Mouse (Mus musculus) NIH3T3 (cell line): ENCODE data around the gene Dmrt3.

Experiments
- DNase-seq: peaks from one replicate; pipeline ENCODE4 v3.0.0-alpha.2; 2012; ENCODE audit warnings: low read depth

Dmrt3 gene

GRCm38 (mm10) chr19:25610015-25610410 is at the start of gene Dmrt3:
Gene Dmrt3 (plus strand): TSS chr19:25610301.
- no peak for DNase-seq

DNA sequence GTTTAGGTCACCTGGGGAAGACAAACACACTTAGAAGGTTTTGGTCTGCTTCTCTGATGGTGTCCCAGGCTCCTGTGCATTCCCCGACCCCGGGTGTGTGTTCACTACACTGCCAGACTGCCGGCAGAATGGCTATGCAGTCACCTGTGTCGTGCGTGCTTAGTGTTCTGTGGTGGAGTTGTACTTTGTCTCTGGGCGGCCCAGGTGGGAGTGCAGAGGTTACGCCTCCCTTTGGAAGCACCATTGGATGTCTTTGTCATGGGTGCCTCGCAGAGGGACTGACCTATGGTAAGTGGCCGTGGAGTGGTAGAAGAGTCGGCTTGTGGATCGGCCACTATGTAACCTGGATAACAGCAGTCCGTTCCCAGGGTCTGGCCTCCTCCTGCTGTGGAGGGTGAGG is 45.7 kb upstream of the Dmrt3 start:
- no peak for DNase-seq

DNA sequence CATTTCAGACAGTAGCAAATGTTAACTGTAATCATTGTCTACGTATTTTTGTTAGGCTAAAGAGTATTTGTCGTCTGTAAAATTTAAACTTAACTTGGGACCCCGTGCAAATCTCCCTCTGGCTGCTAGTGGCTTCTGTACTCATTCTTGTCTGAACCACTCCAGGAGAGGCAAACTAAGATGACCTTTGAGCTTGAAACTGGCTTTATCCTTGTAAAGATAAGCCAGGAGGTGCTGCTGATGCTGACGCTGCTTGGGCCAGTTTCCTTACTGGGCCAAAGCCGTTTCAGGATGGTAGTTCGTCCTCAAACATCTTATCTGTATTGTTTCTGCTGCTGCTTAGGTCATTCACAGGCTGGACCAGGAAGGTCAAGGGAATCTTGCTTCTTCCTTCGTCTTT is 40.3 kb upstream of the Dmrt3 start:
- no peak for DNase-seq

- no peak for DNase-seq
Observed at GRCm38 (mm10) chr19:25574431-25574830, 35.7 kb upstream of the Dmrt3 start.

- DNase-seq: no peak
Observed at GRCm38 (mm10) chr19:25574981-25575814, 34.9 kb upstream of the Dmrt3 start.

- no peak for DNase-seq
Observed at GRCm38 (mm10) chr19:25578358-25578757, 31.7 kb upstream of the Dmrt3 start.

DNA sequence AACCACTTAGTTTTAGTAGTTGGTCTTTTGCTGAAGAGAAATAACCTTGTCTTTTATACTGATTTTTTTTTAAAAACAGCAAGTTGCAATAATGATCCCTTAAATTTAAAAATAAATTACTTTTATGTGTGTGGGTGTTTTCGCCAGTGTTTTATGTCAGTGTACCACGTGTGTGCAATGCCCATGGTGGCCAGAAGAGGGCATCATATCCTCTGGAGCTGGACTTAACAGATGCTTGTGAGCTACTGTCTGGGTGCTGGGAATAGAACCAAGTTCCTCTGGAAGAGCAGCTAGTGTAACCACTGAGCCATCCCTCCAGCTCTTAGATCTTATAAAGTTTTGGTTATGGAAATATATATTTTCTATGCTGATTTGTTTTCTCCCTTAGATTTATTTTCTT is 30.7 kb upstream of the Dmrt3 start:
- DNase-seq: no peak

DNA sequence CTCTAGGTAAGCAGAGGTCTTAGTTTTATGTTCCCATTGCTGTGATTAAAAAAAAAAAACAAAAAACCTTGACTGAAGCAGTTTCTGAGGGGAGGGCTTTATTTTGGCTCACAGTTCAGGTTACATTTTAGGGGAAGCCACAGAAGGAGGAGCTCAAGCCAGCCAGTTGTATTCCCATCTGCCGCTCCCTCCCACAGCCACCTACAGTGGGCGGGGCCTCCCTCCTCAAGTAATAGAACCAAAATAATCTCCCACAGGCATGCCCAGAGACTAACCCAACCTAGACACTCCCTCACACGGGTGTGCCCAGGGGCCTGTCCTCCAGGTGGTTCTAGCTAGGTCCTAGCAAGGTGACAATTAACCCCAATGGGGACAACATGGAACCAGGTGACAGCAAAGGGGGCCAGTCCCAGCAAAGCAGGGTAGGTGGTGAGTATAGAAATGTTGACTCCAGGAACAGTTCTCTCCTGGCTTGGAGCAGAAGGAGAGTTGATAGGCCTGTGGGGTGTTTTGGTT is 12.3 kb upstream of the Dmrt3 start:
- DNase-seq: no peak

DNA sequence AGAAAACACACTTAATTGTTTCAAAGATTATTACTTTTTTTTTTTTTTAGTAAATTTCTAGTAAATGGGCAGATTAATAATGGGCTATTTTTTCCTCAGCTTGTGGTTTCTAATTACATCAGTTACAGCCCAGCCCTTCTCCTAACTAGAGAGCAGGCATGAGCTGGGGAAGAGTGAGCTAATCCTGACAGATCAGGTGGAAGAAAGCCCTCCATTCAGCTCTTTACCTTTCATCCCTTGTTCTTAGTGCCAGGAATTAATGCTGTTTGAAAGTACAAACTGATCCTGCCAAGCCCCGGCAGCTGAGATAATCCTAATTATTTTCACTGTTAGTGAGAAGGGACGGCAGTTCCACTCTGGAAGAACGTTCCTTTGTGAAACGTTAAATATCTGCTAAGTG is 11.5 kb upstream of the Dmrt3 start:
- no peak for DNase-seq

DNA sequence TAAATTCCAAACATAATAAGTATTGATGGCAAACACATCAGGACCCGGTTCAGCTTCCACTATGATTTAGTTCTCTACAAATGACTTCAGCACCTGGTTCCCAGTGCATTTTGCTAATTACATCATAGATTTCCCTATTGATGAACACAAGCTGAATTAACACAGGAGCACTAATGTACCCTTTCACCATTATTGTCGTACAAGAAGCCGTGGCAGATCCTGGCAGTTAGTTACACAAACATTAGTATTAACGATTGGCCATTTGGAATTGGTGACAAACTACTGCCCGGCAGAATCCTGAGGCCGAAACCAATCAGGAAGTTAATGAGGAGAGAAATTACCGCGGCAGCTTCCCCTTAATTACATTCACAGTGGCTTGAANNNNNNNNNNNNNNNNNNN is 8.1 kb upstream of the Dmrt3 start:
- DNase-seq: no peak

DNA sequence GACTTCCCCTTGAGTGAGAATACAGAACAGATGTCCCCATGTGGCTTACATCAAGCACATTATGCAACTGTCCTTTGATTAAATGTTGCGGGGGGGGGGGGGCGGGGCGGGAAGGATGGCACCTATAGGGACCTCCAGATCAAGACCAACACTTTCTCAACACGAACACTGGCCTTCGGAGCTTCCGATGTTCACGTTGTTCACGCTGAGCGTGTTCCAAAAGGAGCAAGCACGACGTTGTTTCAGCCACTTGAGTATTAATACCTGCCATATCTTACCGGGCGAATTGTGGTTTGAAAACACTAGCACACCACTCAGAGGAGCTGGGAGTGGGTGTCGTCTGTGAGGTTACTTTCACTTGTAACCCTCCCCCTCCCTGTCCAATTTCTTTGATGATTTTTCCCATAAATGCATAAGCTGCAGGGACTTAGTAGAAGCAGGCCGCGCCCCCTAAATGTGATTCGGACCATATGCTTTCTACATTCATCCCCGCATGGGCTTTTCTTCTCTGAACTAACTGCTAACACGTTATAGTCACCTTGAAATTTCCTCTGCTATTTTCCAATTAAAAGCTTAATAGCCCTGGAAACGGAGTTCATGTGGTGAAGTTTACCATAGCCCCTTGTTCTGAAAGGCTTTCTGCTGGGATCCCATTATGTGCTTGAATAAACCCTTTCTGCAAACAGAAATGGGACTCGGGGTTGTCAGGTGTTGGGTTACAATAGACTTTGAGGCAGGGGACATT is 2.5 kb upstream of the Dmrt3 start:
- no peak for DNase-seq

DNA sequence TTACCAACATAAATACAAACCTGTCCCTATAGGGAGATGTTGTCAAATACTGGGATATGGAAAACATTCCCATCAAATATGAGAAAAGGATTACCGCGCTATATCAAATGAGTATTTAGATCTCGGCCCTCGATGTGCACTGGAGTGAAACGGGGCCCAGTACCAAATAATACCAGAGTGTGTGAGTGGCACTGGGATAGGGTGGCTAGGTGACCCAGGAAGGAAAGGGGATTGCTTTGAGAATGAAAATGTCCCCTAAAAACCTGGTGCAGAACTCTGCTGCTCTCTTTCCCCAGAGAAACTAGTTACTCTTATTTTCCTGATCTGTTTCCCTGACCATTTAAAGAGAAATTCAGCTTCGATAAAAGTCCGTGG is 1.9 kb upstream of the Dmrt3 start:
- no peak for DNase-seq

GRCm38 (mm10) chr19:25608961-25609850 is 895 bp upstream of the Dmrt3 start:
- no peak for DNase-seq

- no peak for DNase-seq
Observed at GRCm38 (mm10) chr19:25610411-25611111, 460 bp downstream of the Dmrt3 start.

GRCm38 (mm10) chr19:25611116-25611515 is 1.0 kb downstream of the Dmrt3 start:
- DNase-seq: no peak

- DNase-seq: no peak
Observed at GRCm38 (mm10) chr19:25611876-25612805, 2.0 kb downstream of the Dmrt3 start.

GRCm38 (mm10) chr19:25612806-25613295 is 2.8 kb downstream of the Dmrt3 start:
- no peak for DNase-seq

GRCm38 (mm10) chr19:25613476-25614300 is 3.6 kb downstream of the Dmrt3 start:
- no peak for DNase-seq

GRCm38 (mm10) chr19:25615889-25616288 is 5.8 kb downstream of the Dmrt3 start:
- DNase-seq: no peak
